Mouse (Mus musculus): ENCODE results near the gene Ralb. TPM values are rescaled to one million over a fixed set of nuclear protein-coding genes. Genes with fewer than 3 reads are reported as not detected.

Gene Ralb
- polyA plus RNA-seq, 1 experiment from 2014 or later, result 66.6 TPM

DNA sequence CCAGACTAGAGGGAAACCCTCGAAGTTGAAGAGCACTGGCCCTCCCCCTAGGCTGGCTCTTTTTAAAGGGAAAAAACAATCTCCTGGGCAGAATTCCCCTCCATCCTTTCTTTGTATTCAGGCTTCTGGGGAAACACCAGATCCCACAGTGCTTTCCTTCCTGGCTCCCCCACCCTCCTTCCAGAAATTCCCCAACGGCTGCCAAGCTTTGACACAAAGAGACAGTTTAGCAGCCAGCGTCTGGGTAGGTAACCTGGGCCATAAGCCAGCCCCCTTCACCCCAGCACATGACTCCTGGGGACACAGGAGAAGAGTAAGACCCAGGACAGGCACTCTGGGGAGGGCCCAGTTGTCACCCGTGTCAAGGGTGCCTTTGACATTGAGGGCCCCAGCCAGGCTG is 4.0 kb upstream of the Ralb start:
- H3K27me3 ChIP-seq, result no peaks in the 10 kb centered on the region
- TF ChIP-seq CTCF (IDR thresholded peaks at IDR 0.05), result no peak
- in situ Hi-C loops (cut with MboI; ENCODE audit: low pct_unique_long_range_greater_than_20kb), result no loop called here
- ChIA-PET CTCF (no interaction called here), POLR2A (no interaction called here)
- DNase-seq (ENCODE audit: low read depth, low spot score), result no peak
- ATAC-seq, result no peak

GRCm38 (mm10) chr1:119505951-119506350 is 1.4 kb upstream of the Ralb start:
- ATAC-seq (no peak), DNase-seq (ENCODE audit: low read depth, low spot score) (no peak)
- no peak for TF ChIP-seq CTCF (IDR thresholded peaks at IDR 0.05)
- ChIA-PET CTCF (no interaction called here), POLR2A (no interaction called here)
- no peaks in the 10 kb centered on the region for H3K27me3 ChIP-seq
- in situ Hi-C loops (cut with MboI; ENCODE audit: low pct_unique_long_range_greater_than_20kb), result no loop called here

GRCm38 (mm10) chr1:119503808-119504207 is 786 bp downstream of the Ralb start:
- DNase-seq (ENCODE audit: low read depth, low spot score) (no peak), ATAC-seq (no peak)
- POLR2A ChIA-PET, result interaction anchor here (1.2 to 1.6 kb wide), 2 partner anchors 17 to 22 kb away, joined by 3 read pairs; partner anchors contain the start of gene Tmem185b
- CTCF ChIA-PET, result no interaction called here
- H3K27me3 ChIP-seq, result no peaks in the 10 kb centered on the region
- in situ Hi-C loops (cut with MboI; ENCODE audit: low pct_unique_long_range_greater_than_20kb), result no loop called here
- TF ChIP-seq CTCF (IDR thresholded peaks at IDR 0.05), result no peak

DNA sequence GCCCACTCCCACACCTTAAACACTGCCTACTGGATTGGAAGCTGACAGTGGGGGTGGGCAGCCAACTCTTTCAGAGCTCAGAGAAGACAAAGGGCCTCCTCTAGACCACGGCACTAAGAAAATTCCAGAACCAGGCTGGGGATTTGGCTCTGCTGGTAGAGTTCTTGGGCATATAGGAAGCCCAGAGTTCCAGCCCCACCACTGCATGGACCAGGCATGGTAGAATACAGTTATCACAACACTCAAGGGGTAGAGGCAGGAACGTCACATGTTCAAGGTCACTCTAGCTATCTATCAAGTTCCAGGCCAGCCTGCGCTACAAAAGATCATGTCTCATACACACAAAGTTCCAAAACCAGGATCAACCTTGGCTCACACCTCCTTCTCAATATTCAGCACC is 1.4 kb downstream of the Ralb start:
- in situ Hi-C loops (cut with MboI; ENCODE audit: low pct_unique_long_range_greater_than_20kb), result no loop called here
- no peak for TF ChIP-seq CTCF (IDR thresholded peaks at IDR 0.05)
- ChIA-PET CTCF (interaction anchor here (0.8 to 2.1 kb wide), 3 partner anchors 9 to 19 kb away, joined by 3 to 4 read pairs (median 4); no protein-coding TSS in a partner anchor), POLR2A (interaction anchor here (1.2 to 1.6 kb wide), 2 partner anchors 18 to 23 kb away, joined by 3 read pairs; partner anchors contain the start of gene Tmem185b)
- no peak for DNase-seq (ENCODE audit: low read depth, low spot score)
- H3K27me3 ChIP-seq, result no peaks in the 10 kb centered on the region
- ATAC-seq, result no peak

DNA sequence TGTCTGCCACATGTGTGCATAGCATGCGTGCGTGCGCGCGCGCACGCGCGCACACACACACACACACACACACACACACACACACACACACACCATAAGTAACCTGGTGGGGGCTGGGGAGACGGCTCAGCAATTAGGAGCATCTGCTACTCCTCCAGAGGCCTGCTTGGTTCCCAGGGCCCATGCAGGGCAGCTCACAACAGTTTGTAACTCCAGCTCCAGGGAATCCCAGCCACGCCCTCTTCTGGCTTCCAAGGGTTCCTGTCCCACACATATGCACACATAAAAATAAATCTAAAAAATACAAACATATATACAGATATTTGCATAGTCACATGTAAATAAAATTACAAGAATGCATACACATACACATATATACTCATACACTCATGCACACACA is 1.9 kb downstream of the Ralb start:
- CTCF ChIA-PET, result interaction anchor here (0.7 to 2.1 kb wide), 6 partner anchors 8 to 46 kb away, joined by 3 to 4 read pairs (median 3); no protein-coding TSS in a partner anchor
- no peak for ATAC-seq
- POLR2A ChIA-PET, result interaction anchor here (0.7 to 1.6 kb wide), 3 partner anchors 18 to 863 kb away, joined by 3 read pairs; partner anchors contain the start of gene Tmem185b
- H3K27me3 ChIP-seq, result no peaks in the 10 kb centered on the region
- in situ Hi-C loops (cut with MboI; ENCODE audit: low pct_unique_long_range_greater_than_20kb), result no loop called here
- DNase-seq (ENCODE audit: low read depth, low spot score), result no peak
- no peak for TF ChIP-seq CTCF (IDR thresholded peaks at IDR 0.05)

DNA sequence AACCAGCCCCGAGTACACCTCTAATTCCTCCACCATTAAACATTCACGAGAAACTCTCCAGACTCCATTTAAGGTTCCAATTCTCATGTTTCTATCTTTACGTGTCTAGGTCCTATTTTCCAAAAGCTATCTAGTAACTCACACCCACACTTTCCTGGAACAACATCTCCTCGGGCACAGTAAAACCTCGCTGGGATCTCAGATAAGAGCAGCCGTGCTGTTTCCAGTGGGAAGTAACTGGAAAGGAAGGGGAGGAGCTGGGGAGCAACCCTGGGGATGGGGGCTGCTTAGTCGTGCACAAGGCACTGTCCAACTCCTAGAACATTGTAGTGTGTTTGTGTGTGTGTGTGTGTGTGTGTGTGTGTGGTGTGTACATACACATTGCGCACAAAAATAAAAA is 2.7 kb downstream of the Ralb start:
- ChIA-PET CTCF (interaction anchor here (1.5 to 2.1 kb wide), 4 partner anchors 11 to 46 kb away, joined by 3 to 4 read pairs (median 4); no protein-coding TSS in a partner anchor), POLR2A (interaction anchor here (0.7 to 1.0 kb wide), 2 partner anchors 19 to 862 kb away, joined by 3 read pairs; no protein-coding TSS in a partner anchor)
- ATAC-seq (no peak), DNase-seq (ENCODE audit: low read depth, low spot score) (no peak)
- in situ Hi-C loops (cut with MboI; ENCODE audit: low pct_unique_long_range_greater_than_20kb), result no loop called here
- no peak for TF ChIP-seq CTCF (IDR thresholded peaks at IDR 0.05)
- no peaks in the 10 kb centered on the region for H3K27me3 ChIP-seq

DNA sequence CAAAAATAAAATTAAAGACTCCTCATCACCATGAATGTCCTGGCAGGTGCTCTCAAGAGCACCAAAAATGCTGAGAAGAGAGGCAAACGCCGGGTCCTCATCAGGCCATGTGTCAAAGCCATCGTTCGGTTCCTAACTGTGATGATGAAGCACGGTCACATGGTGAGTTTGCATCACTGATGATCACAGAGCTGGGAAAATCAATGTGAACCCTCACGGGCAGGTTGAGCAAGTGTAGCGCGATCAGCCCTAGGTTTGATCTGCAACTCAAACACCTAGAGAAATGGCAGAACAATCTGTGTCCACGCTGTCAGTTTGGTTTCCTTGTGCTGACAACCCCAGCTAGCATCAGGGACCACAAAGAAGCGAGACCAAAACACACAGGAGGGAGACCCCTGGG is 5.1 kb downstream of the Ralb start:
- TF ChIP-seq CTCF (IDR thresholded peaks at IDR 0.05), result no peak
- ChIA-PET POLR2A (no interaction called here), CTCF (no interaction called here)
- in situ Hi-C loops (cut with MboI; ENCODE audit: low pct_unique_long_range_greater_than_20kb), result no loop called here
- no peak for DNase-seq (ENCODE audit: low read depth, low spot score)
- H3K27me3 ChIP-seq, result no peaks in the 10 kb centered on the region
- no peak for ATAC-seq

- ChIA-PET POLR2A (no interaction called here), CTCF (interaction anchor here (1.7 kb wide), 1 partner anchor 23 kb away, joined by 5 read pairs; no protein-coding TSS in a partner anchor)
- no peaks in the 10 kb centered on the region for H3K27me3 ChIP-seq
- ATAC-seq (no peak), DNase-seq (ENCODE audit: low read depth, low spot score) (no peak)
- in situ Hi-C loops (cut with MboI; ENCODE audit: low pct_unique_long_range_greater_than_20kb), result no loop called here
- no peak for TF ChIP-seq CTCF (IDR thresholded peaks at IDR 0.05)
These were observed 5.9 kb downstream of the Ralb start for GRCm38 (mm10) chr1:119498536-119499231.

GRCm38 (mm10) chr1:119497346-119498004 is 7.1 kb downstream of the Ralb start:
- CTCF ChIA-PET, result interaction anchor here (1.1 to 1.7 kb wide), 3 partner anchors 24 to 39 kb away, joined by 3 to 5 read pairs (median 3); no protein-coding TSS in a partner anchor
- TF ChIP-seq CTCF (IDR thresholded peaks at IDR 0.05), result no peak
- H3K27me3 ChIP-seq, result no peaks in the 10 kb centered on the region
- POLR2A ChIA-PET, result no interaction called here
- in situ Hi-C loops (cut with MboI; ENCODE audit: low pct_unique_long_range_greater_than_20kb), result no loop called here
- no peak for DNase-seq (ENCODE audit: low read depth, low spot score)
- ATAC-seq, result no peak

DNA sequence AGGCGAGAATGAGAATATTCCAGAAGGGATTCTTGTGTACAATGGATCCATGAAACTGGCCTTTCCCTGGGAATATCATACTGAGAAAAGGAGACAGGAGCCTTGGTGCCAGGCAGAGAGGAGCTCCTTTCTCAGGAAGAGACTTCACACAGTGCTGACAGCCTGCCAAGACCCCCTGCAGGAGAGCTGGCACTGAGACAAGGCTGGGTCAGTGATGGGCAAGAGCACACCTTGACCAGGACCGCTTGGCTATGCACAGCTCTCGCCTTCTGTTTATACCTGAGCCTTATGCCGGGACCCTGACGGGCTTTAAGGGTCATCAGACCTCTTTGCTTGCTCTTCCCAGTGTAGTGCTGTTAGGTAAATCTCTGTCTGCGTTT is 9.2 kb downstream of the Ralb start:
- no peak for DNase-seq (ENCODE audit: low read depth, low spot score)
- TF ChIP-seq CTCF (IDR thresholded peaks at IDR 0.05), result no peak
- CTCF ChIA-PET, result interaction anchor here (0.6 to 1.4 kb wide), 5 partner anchors 7 to 117 kb away, joined by 3 to 4 read pairs (median 3); no protein-coding TSS in a partner anchor

More for the DNA sequence above, 9.2 kb downstream of the Ralb start:
- in situ Hi-C loops (cut with MboI; ENCODE audit: low pct_unique_long_range_greater_than_20kb), result no loop called here
- POLR2A ChIA-PET, result no interaction called here
- ATAC-seq, result no peak
- no peaks in the 10 kb centered on the region for H3K27me3 ChIP-seq
